Mouse (Mus musculus): ENCODE measurements around the gene Hmgcs2.

The Hmgcs2 gene

DNA sequence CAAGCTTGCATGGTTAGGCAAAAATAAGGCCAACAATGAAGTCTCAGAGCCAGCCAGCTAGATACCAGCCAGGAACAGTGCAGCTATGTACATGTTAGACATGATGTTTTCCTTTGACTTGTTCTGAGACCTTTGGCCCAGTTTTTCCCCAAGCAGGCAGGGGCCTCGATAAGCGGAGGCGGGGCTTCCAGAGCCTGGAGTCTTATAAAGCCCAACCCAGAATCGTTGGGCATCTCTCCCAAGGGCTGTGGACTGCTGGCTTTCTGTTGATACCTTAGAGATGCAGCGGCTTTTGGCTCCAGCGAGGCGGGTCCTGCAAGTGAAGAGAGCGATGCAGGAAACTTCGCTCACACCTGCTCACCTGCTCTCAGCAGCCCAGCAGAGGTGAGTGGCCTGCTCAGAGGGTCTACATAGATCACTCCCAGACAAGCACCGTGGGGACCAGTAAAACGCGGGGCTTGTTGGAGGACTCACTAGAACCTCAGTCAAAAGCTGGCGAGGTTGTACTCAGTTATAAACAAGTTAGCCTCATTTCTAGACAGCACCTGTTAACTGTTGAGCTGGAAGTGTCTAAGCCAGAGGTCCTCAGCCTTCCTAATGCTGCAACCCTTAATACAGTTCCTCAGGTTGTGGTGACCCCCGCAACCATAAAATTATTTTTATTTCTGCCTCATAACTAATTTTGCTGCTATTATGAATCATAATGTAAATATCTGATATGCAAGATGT, at the start of gene Hmgcs2:
TSS of gene Hmgcs2 (plus strand) at position 232 of the 729 bp plus-strand sequence.
- in situ Hi-C loops (cut with MboI) = no loop called here

DNA sequence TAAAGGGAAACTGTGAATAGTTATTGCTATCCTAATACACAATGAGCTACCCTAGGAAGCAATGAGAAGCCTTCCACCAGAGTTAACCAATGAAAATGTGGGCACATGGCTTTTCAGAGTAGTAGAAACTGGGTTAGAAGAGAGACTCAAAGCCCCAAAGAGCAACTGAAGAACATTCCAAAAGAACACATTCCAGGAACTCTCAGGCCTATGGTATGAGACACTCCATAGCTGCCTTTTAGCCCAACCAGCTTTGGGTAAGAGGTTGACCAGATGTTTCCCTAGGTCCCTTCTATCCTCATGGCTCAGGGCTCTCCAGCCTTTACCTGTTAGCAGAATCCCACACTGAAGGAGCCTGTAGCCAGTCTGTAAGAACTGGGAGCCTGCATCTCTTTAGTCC, 46.7 kb upstream of the Hmgcs2 start:
- in situ Hi-C loops (cut with MboI) = no loop called here

DNA sequence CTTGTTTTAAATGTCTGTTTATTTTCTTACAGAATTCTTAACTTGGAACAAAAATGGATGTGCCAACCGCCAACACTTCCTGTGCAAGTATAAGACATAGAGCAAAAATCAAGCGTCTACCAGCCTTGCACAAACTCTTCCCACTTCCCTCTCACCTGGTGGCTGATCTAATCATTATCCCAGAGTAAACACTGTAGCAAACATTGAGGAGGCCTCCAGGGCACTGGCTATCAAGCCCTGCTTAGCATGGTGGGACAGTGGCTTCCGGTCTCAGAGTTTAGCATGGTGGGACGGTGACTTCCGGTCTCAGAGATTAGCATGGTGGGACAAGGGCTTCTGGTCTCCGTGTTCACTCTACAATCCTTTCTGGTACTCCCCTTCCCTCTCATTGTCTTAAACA, 44.0 kb upstream of the Hmgcs2 start:
- in situ Hi-C loops (cut with MboI) = no loop called here

DNA sequence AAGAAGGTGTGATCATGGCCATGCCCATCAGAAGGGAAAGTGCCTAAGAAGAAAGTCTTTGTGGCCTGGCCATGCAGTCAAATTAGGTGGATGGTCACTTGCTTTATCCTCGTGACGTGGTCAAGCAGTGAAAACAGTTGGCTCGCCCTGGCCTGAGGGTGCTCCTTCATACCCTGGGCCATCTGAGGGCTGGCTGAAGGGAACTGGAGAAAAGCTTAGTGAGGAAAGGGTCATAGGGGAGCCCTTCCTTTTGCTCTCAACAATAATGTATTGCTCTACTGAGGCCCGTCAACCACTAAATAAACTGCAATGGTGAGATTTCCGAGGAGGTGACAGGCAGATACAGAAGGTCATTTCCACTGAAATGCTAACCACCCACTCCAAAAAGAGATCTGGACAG, 43.0 kb upstream of the Hmgcs2 start:
- in situ Hi-C loops (cut with MboI) = no loop called here

DNA sequence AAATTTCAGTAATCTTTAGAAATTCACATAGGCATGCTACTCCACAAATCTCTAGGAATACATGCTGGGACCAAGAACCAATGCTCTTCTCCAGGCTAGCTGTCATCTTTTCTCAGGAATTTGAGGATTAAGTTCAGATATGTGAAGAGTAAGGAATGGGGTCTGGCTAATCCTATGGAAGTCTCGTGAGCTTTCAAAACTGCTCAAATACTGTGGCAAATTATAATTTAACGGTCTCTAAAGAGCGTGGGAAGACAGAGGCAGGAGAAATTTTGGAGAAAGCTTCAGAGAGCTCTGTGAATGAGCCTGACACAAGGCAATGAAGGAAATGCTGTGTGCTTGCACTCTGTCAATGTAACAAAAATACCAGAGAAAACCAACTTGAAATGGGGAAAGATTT, 42.1 kb upstream of the Hmgcs2 start:
- in situ Hi-C loops (cut with MboI) = no loop called here

DNA sequence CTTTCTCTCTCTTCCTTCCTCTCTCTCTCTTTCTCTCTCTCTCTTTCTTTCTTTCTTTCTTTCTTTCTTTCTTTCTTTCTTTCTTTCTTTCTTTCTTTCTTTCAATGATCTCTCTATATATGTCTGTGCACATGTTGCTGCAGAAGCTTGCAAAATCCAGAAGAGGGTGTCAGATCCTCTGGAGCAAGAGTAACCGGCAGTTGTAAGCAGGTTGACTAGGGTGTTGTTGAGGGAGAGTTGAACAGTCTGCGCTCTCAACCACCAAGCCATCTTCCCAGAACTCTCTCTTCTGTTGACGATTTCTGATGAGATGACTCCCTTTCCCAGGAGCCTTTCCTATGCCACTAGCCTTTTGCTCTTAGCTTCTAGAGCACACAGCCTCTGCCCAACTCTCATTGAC, 38.2 kb upstream of the Hmgcs2 start:
- in situ Hi-C loops (cut with MboI) = no loop called here

DNA sequence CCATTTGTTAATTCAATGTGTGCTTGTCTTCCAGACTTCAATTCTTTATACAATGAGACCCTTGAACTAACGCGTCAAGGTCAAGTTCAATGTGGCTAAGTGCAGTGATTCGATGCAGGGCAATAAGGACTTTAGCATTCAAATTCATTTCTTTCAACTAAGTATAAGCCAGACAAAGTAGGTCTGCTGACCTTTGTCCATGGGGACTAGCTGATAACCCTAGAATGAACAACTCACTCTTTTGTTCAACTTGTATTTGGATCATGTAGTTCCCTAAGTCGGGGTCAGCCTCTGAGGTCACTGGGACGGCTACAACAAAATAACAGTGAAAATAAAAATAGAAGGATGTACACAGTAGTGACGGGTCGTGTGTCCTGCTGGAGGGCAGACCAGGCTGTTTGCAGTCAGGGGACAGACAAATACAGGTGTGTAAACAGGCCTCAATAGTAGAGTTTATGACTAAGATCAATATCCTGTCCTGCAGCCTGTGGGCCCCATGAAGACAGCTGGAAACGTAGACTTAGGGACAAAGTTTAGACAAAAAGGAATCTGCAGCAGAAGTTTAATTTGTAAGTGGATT, 37.7 kb upstream of the Hmgcs2 start:
- in situ Hi-C loops (cut with MboI) = no loop called here

DNA sequence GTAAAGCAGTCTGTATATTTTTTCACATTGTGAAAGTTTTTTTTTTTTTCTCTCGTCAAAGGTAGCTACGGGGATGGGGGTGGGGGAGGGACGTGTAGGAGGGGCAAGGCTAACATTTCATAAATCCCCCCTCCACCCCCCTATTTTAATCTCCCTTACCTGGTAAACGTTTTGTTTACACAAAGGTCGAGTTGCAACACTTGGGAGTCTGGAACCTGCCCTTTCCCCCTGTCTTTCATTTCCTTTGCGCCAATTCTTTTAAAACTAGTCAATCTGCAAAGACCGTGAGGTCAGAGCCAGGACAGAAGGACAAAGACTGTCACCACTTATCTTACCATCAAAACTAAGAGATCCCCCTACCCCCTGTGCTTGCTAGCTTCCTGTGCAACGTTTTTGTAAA, 34.3 kb upstream of the Hmgcs2 start:
- in situ Hi-C loops (cut with MboI) = no loop called here

DNA sequence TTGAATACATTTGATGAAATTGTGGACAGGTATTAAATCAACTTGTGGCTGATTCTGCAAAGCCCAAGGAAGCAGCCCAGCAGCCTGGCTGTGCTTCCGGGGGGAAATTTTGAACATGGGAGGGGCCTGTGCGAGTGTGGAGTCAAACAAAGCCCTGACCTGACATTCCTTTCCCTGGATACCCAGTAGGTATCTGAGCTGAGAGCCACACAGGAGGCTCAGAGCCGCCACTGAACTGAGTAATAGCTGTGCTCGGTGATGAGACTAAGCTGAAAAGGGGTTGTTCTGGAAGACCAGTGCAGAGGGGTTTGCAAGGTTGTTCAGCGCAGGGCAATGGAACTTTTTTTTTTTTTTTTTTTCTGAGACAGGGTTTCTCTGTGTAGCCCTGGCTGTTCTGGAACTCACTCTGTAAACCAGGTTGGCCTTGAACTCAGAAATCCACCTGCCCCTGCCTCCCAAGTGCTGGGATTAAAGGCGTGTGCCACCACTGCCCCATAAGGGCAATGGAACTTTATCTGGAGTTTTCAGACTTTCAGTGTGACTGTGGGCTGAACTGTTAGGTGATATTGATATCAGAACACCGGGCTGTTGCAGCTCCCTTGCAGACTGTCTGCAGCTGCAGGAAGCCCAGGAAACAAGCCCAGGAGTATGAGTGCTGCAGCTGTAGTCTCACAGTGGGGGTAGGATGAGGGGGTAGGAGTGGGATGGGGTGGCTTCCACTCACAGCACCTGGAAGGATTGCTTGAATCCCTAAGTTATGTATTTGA, 33.1 kb upstream of the Hmgcs2 start:
- in situ Hi-C loops (cut with MboI) = no loop called here

DNA sequence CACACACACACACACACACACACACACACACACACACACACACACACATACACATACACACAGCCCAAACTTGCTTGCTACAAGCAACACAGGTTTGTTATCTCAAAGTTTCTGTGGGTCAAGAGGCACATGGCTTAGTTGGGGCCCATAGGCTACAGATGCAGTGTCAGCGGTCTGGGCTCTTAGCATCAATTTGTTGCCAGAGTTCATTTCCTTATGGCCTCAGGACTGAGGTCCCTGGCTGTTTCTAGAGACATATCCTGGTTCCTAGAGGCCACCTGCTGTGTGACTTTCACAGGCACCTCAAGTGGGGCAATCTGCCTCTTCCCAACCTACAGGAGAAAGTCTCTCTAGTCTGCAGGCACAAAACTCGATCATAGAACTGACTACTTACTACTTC, 30.9 kb upstream of the Hmgcs2 start:
- in situ Hi-C loops (cut with MboI) = no loop called here

DNA sequence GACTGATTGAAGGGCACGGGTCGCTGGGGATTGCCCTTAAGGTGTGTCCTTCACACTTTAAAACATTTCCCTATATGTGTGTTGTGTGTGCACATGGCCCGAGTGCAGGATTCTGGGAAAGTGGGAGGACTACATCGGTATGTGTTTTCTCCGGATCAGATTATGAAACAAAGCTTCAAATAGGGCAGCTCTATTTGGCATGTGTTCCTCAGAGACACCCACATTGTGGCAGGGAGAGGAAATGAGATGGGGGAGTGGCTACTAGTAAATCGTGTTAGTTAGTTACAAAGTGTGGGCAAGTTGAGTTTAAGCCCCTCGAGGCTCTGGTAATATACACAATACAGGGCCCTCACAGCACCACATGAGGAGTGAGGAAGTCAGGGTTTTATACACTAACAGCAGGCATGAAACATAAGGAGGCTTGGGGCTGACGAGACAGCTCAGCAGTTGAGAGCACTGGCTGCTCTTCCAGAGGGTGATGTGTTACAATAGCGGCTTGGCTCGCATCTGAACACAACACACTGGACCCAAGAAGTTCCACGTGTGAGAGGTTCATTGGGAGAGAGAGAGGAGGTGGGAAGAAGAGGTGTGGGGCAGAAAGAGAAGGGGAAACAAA, 30.3 kb upstream of the Hmgcs2 start:
- in situ Hi-C loops (cut with MboI) = no loop called here

DNA sequence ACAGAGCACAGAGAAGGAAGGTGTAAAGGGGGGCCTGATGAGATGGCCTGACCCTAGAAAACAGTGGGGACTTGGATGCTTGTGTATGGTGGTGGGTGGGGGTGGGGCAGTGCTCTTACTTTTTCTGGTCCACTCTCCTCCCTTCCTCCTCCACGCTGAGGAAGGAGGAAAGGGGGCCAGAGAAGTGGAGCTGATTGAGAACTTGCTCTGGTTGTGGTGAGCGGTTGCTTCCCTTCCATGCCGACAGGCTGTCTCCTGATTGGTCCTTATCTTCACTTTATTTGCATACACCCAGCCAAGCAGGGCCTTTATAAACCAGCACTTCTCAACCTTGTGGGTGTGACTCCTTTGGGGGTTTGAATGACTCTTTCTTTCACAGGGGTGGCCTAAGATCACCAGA, 26.2 kb upstream of the Hmgcs2 start:
- in situ Hi-C loops (cut with MboI) = no loop called here

DNA sequence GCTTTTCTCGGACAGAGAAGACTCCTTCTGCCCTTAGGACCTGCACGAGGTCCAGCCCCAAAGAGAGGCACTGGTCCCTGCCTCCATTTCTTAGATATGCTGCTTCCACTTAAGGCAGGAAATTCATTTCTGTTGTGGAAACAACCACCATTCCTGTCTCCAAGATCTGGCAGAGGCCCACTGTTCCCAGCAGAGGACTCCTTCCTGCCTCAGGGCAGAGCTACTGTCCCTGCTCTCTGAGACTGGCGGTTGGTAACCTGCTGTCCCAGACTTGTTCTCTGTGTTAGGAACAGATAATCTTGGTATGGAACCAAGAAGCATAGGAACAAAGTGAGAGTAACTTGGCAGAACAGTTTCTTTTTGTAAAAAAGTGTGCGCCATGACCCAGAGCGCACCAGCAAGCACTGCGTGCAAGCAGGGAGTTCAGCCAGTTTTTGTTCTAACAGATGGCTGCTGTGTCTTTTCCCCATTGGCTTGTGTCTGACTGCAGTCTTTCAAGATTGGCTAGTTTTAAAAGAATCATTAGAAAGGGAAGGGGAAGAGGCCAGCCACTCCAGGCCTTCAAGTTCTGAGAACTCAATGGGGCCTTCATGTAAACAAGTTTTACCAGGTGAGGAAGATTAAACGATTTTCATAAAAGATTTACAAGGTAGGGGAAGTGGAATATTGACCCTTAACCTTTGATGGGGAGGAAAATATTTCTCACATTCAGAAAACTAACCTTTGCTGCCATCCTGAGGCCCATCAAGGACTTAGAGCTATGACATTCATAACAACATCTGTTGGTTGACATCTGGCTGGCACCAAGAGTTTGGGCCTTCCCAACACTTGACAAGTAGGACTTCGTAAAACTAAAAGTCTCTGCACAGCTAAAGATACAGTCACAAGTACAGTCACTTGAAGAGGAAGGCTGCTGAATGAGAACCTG, 25.3 kb upstream of the Hmgcs2 start:
- in situ Hi-C loops (cut with MboI) = no loop called here

DNA sequence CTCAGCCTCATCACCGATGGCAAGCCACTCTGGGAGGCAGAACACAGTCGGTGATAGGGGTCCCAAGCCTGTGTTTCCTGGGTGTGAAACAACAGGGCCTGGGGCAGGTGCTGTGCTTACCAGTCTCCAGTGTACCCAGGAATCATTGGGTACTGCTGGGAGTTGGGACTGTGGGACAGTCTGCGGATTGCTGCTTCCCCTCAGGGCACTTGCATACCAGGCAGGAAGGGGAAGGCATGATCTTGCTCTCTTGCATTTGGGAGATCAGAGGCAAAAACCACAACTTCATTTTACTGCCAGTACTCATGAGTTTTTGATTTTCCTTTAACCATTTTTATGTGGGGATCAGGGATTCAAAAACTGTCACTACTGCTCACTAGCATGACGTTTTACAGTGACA, 21.5 kb upstream of the Hmgcs2 start:
- in situ Hi-C loops (cut with MboI) = no loop called here

DNA sequence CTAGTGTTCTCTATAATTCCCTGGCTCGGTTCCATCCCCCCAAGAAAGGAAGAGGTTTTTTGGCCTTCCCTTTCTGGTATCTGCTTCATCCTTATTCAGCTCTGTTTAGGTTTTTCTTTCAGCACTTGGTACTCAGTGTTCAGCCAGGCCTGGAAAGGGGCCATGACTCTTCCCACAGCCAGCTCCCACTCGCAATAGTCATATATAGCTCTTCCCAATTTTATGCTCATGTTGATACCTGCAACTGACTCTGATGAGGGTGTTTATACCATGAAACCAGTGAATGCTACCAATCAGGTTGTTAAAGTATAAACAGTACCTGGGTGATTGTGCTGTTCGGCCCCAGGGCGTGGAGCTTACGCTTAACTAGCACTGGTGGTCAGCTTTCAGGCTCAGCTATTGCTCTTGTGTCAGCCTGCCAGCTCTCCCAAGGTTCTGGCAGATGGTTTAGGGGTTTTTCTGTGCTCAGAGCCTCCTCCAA, 20.9 kb upstream of the Hmgcs2 start:
- in situ Hi-C loops (cut with MboI) = no loop called here

DNA sequence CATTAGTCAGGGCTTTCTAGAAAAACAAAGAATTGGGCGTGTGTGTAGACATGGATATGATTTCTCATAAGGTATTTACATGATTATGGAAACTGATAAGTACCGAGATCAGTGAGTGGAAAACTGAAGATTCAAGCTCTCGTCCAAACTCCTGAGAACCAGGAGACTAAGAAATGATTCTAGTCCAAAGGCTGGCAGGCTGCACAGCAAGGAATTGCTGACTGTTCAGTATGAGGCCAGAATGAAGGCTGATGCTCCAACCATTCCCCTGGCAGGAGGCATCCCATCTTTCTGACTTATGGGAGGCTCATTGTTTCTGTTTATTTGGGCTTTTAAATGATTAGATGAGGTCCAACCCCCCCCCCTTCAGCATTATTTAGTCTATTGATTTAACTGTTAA, 19.7 kb upstream of the Hmgcs2 start:
- in situ Hi-C loops (cut with MboI) = no loop called here

DNA sequence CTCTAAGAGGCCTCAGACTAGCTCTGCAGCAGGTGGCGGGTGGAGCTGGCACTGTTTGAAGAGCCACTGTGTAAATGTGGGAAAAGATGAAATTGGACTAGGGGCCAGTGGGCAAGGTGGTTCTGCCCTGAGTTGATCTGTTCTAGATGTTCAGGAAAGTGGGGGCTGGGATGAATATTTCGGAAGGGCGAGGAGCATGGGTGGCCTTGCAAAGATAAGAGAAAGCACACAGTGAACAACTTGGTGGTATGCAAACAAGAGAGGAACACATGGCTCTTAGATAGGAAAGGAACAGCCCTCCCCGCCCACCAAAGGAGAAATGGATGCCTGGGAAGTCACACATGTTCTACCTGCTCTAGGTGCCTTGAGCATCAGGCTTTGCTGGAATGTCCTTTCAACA, 18.8 kb upstream of the Hmgcs2 start:
- in situ Hi-C loops (cut with MboI) = no loop called here

DNA sequence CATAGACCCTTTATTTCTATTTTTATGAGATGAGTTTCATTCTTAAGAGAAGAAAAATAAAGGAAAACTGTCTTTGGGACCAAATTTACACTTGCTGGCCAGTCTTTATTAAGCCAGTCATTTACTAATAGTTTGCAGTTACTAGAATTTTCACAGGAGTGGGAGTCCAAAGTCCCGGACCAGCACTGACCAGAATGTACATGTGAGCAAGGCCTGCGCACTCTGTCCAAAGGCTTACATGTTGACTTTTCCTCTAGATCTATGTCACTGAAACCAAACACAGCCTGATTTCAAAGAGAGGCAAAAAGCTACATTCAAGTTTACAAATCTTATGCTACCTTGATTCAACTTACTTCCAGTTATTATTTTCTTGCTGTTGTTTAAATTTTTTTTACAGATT, 18.1 kb upstream of the Hmgcs2 start:
- in situ Hi-C loops (cut with MboI) = no loop called here

DNA sequence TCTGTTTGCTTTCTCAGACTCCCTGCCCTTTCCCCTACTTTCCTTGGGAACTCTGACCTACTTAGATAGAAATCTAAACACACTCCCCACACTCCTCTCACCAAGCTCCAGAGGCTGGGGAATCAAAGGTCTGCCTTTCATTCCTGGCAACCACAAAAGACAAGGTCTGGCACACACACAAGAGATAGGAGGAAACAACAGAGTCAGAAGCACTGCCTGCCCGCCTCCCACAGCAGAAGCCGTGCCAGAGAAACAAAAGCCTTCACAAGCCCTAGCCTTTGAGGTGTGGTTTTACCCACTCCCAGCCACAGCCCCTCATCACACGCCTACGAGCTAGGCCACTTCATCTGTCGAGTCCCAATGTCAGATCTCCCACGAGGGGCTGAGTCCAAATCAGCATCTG, 13.0 kb upstream of the Hmgcs2 start:
- in situ Hi-C loops (cut with MboI) = no loop called here

DNA sequence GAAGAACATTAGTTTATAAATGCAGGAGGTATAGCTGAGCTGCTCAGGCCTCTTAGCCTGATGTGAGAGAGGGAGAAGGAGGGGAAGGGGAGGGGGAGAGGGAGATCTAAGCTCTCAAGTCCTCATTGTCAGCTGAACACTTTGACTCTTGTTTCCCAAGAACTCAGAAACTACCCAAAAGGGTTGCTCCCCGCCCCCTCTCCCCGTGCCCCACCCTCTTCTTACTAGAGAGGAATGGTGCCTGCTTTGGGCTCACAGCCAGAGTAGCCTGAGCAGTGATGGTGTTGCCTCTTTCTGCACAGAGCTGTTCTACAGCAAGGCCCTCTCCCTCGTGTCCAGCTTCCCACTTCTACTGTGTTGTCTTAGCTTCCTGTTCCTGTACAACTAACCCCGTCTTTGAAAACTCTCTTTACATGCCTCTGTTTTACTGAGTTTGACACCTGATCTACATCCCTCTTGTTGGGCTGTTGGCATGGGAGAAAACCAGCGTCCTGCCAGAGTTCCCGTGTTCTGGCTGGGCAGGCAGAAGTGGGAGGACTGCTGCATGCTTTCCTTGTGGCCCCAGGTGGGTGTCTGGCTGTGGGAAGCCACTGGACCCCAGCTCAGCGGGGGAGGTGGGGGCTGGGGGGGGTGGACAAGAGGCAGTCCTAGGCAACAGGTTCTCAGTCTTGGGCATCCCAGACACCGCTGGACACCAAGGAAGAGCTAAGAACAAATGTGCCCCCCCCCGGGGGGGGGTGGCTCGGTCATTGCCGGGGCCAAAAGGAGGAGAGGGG, 6.4 kb upstream of the Hmgcs2 start:
- in situ Hi-C loops (cut with MboI) = no loop called here

DNA sequence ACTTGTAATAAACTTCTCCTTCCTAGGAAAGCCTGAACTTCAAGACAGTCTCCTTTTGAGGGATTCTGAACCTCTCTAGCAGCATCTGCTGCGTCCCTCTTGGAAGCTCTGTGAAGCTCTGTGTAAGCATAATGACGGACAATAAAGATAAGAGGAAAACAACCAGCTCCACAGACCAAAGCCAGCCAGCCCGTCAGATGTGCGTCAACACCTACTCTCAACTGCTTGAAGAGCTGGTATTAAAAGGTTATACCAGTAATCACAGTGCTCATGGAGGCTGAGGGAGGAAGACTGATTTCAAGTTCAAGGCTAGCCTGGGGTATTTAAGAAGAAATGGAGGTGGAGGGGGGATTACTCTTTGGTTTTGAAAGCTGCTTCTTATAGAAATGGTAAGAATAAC, 553 bp upstream of the Hmgcs2 start:
- in situ Hi-C loops (cut with MboI) = no loop called here
